Mouse (Mus musculus): ENCODE measurements around the gene Topaz1.

- TF ChIP-seq EP300 (IDR thresholded peaks at IDR 0.05; ENCODE audit: low read depth) = no peak
- no peak for TF ChIP-seq CTCF (IDR thresholded peaks at IDR 0.05; ENCODE audit: low read depth)
Measured at GRCm38 (mm10) chr9:122826743-122827142, 79.6 kb downstream of the Topaz1 start.

Data from liver, postnatal 0 days (tissue).